Mouse (Mus musculus) olfactory bulb, adult 2 months (tissue): ENCODE data around the gene Ifi205. TPM values are rescaled to one million over a fixed set of nuclear protein-coding genes. Genes with fewer than 3 reads are reported as not detected.
"Not testable (repeated sequence)": the region's sequence is repeated elsewhere in the genome, so short reads cannot be mapped to it uniquely, and the experiment has no call there.

Experiments
- H3K27ac ChIP-seq: fragments of 200-500 bp; 2 replicates; pipeline ENCODE4 v1.5.1; 2012; ENCODE audit warnings: low read depth, low read length; ENCODE audit not compliant: insufficient read depth
- H3K4me1 ChIP-seq: fragments of 200-500 bp; 2 replicates; pipeline ENCODE4 v1.6.1; 2012; ENCODE audit warnings: low read length; ENCODE audit not compliant: control insufficient read depth, insufficient read depth
- H3K4me3 ChIP-seq: fragments of 200-500 bp; 2 replicates; pipeline ENCODE4 v1.5.1; 2012; ENCODE audit warnings: mild to moderate bottlenecking, low read depth, low read length, moderate library complexity; ENCODE audit not compliant: insufficient read depth
- CTCF ChIP-seq: fragments of 200-500 bp; IDR thresholded peaks from 2 replicates; pipeline ENCODE4 v1.5.1; 2012; ENCODE audit warnings: low read depth, mild to moderate bottlenecking, low read length, moderate library complexity; ENCODE audit not compliant: insufficient read depth
- POLR2A ChIP-seq: fragments of 200-500 bp; IDR thresholded peaks from 2 replicates; pipeline ENCODE4 v1.6.1; 2012; ENCODE audit warnings: mild to moderate bottlenecking, low read depth, low read length, moderate library complexity; ENCODE audit not compliant: insufficient read depth
- WGBS: fragments of 180-500 bp; shearing (Covaris S2); methylation state at CpG from one replicate; pipeline ENCODE4 v1.1.7; 2018; 5-methylcytosine and 5-hydroxymethylcytosine counted together
- polyA plus RNA-seq: library from polyadenylated mRNA; stranded (reverse); fragments of >200 nt; gene quantifications from 2 replicates; pipeline ENCODE4 v1.2.4, GENCODE M21; 2012; ENCODE audit warnings: low replicate concordance; ENCODE audit not compliant: missing spikeins, insufficient read depth, insufficient read length

The Ifi205 gene
- 191 TPM in 1 of 2 replicates, not detected in the other for polyA plus RNA-seq

- Histone ChIP-seq H3K4me3 (no peak within 1 kb of the TSS), H3K4me1 (no peaks in the 10 kb centered on the region), H3K27ac (no peak within 1 kb of the TSS)
- TF ChIP-seq CTCF = no peak
- WGBS = 52% methylated on average over 1 of the region's 1 CpGs
Observed at GRCm38 (mm10) chr1:174031698-174032097, at the start of gene Ifi205. Ifi205 (minus strand) TSS chr1:174031810.

GRCm38 (mm10) chr1:174066305-174066704, 34.7 kb upstream of the Ifi205 start, which contains the start of gene Olfr430:
Olfr430 (plus strand) TSS chr1:174066605.
- Histone ChIP-seq H3K4me1 (no peaks in the 10 kb centered on the region), H3K4me3 (no peak within 1 kb of the TSS), H3K27ac (no peak within 1 kb of the TSS)
- TF ChIP-seq POLR2A (no peak), CTCF (no peak)
- WGBS = 88% methylated on average over 3 of the region's 3 CpGs

GRCm38 (mm10) chr1:174055248-174055647, 23.6 kb upstream of the Ifi205 start:
- TF ChIP-seq POLR2A (no peak), CTCF (no peak)
- H3K27ac ChIP-seq = no peak overlapping the region
- H3K4me3 ChIP-seq = no peak overlapping the region
- 79% methylated on average over 2 of the region's 2 CpGs for WGBS
- no peaks in the 10 kb centered on the region for H3K4me1 ChIP-seq

- WGBS = 74% methylated on average over 3 of the region's 3 CpGs
Observed at GRCm38 (mm10) chr1:174052981-174053380, 21.4 kb upstream of the Ifi205 start.

GRCm38 (mm10) chr1:174051931-174052536, 20.4 kb upstream of the Ifi205 start:
- 85% methylated on average over 5 of the region's 5 CpGs for WGBS
- Histone ChIP-seq H3K4me3 (no peak overlapping the region), H3K4me1 (no peaks in the 10 kb centered on the region), H3K27ac (no peak overlapping the region)
- TF ChIP-seq CTCF (no peak), POLR2A (no peak)

More at GRCm38 (mm10) chr1:174052981-174053380, 21.4 kb upstream of the Ifi205 start:
- Histone ChIP-seq H3K4me1 (no peaks in the 10 kb centered on the region), H3K27ac (no peak overlapping the region), H3K4me3 (no peak overlapping the region)
- no peak for TF ChIP-seq CTCF
- TF ChIP-seq POLR2A = no peak

GRCm38 (mm10) chr1:174051515-174051914, 19.9 kb upstream of the Ifi205 start:
- H3K4me1 ChIP-seq = no peaks in the 10 kb centered on the region
- TF ChIP-seq CTCF (no peak), POLR2A (no peak)
- 88% methylated on average over 4 of the region's 4 CpGs for WGBS

GRCm38 (mm10) chr1:174050532-174050931, 18.9 kb upstream of the Ifi205 start:
- TF ChIP-seq CTCF (no peak), POLR2A (no peak)
- Histone ChIP-seq H3K4me3 (no peak overlapping the region), H3K27ac (no peak overlapping the region), H3K4me1 (no peaks in the 10 kb centered on the region)
- WGBS = 92% methylated on average over 4 of the region's 4 CpGs

More at GRCm38 (mm10) chr1:174051515-174051914, 19.9 kb upstream of the Ifi205 start:
- Histone ChIP-seq H3K27ac (no peak overlapping the region), H3K4me3 (no peak overlapping the region)

- 88% methylated on average over 4 of the region's 4 CpGs for WGBS
- H3K4me3 ChIP-seq, H3K27ac ChIP-seq, H3K4me1 ChIP-seq: not testable (repeated sequence)
Observed at GRCm38 (mm10) chr1:174049357-174049756, 17.7 kb upstream of the Ifi205 start.

- Histone ChIP-seq H3K4me1 (no peaks in the 10 kb centered on the region), H3K4me3 (no peak within 1 kb of the TSS), H3K27ac (no peak within 1 kb of the TSS)
- TF ChIP-seq POLR2A (no peak), CTCF (no peak)
- 70% methylated on average over 2 of the region's 2 CpGs for WGBS
Observed at GRCm38 (mm10) chr1:174048893-174049292, 17.3 kb upstream of the Ifi205 start, which contains the start of gene Olfr432. Olfr432 (plus strand) TSS chr1:174049205.

GRCm38 (mm10) chr1:174048227-174048626, 16.6 kb upstream of the Ifi205 start:
- WGBS = 91% methylated on average over 6 of the region's 6 CpGs
- H3K27ac ChIP-seq, H3K4me3 ChIP-seq, H3K4me1 ChIP-seq: not testable (repeated sequence)
